Mouse (Mus musculus) hematopoietic stem cell, adult 5-6 weeks (primary cell): Measurements from ENCODE around the gene Rragc. TPM values are rescaled to one million over a fixed set of nuclear protein-coding genes. Genes with fewer than 3 reads are reported as not detected.

Experiments used
- total RNA-seq: library from RNA; stranded (forward); fragments of 172-1452, 232-1000 nt; gene quantifications from 2 replicates; pipeline ENCODE4 v1.2.3, GENCODE M21; 2017

The Rragc gene
- total RNA-seq, 1 experiment from 2014 or later: 48.7 TPM

Other genes starting within 250 kb of the Rragc start
- 290 and 328 TPM in 2 replicates for gene Macf1, start 233.1 kb upstream of the Rragc start, total RNA-seq
- 82.3 and 157 TPM in 2 replicates for gene Ndufs5, start 199.2 kb upstream of the Rragc start, total RNA-seq
- gene Akirin1, start 167.1 kb upstream of the Rragc start, total RNA-seq: 21.4 and 22.0 TPM in 2 replicates
- gene Rhbdl2, start 129.6 kb upstream of the Rragc start, total RNA-seq: 8.1 TPM in 1 of 2 replicates, not detected in the other
- gene 4933427I04Rik, start 57.8 kb upstream of the Rragc start, total RNA-seq: not detected in 2 replicates
- gene Mycbp, start 12.6 kb upstream of the Rragc start, total RNA-seq: 18.4 and 19.9 TPM in 2 replicates
- not detected in 2 replicates for gene 4930535I16Rik, start 576 bp downstream of the Rragc start, total RNA-seq